Mouse (Mus musculus) forebrain, embryonic 14.5 days (tissue): ENCODE results near the gene Sprr2f. TPM values are rescaled to one million over a fixed set of nuclear protein-coding genes. Genes with fewer than 3 reads are reported as not detected.

ENCODE experiments used
- ATAC-seq: fragments of 200-750 bp; cut with Nextera tagmentation; 2 replicates; pipeline ENCODE4 v1.8.0; 2017; ENCODE audit warnings: mild to moderate bottlenecking, moderate library complexity
- DNase-seq: peaks from one replicate; pipeline ENCODE4 v3.0.0-alpha.2; 2015; ENCODE audit warnings: low spot score
- H3K27ac ChIP-seq: fragments of 300-500 bp; sonication (generic); 2 replicates; pipeline ENCODE4 v1.5.1; 2014; ENCODE audit warnings: low read depth, mild to moderate bottlenecking, control low read depth, low read length, moderate library complexity
- H3K27me3 ChIP-seq: fragments of 300-500 bp; sonication (generic); replicated peaks from 2 replicates; pipeline ENCODE4 v1.6.1; 2014; ENCODE audit warnings: low read length, control low read depth, mixed read lengths; ENCODE audit not compliant: control insufficient read depth, insufficient read depth
- H3K36me3 ChIP-seq: fragments of 300-500 bp; sonication (generic); 2 replicates; pipeline ENCODE4 v1.6.1; 2014; ENCODE audit warnings: low read length, control low read depth; ENCODE audit not compliant: control insufficient read depth, insufficient read depth
- H3K4me1 ChIP-seq: fragments of 300-500 bp; sonication (generic); 2 replicates; pipeline ENCODE4 v1.6.1; 2014; ENCODE audit warnings: antibody characterized with exemption, low read length, control low read depth; ENCODE audit not compliant: control insufficient read depth, insufficient read depth
- H3K4me2 ChIP-seq: fragments of 300-500 bp; sonication (generic); 2 replicates; pipeline ENCODE4 v1.6.1; 2014; ENCODE audit warnings: mild to moderate bottlenecking, control low read depth, low read length
- H3K4me3 ChIP-seq: fragments of 300-500 bp; sonication (generic); 2 replicates; pipeline ENCODE4 v1.5.1; 2014; ENCODE audit warnings: low read depth, low read length, control low read depth
- H3K9ac ChIP-seq: fragments of 300-500 bp; sonication (generic); 2 replicates; pipeline ENCODE4 v1.6.1; 2014; ENCODE audit warnings: mild to moderate bottlenecking, low read length, control low read depth, moderate library complexity
- H3K9me3 ChIP-seq: fragments of 300-500 bp; sonication (generic); replicated peaks from 2 replicates; pipeline ENCODE4 v1.6.1; 2016; ENCODE audit warnings: low read length, control low read depth, mixed read lengths; ENCODE audit not compliant: control insufficient read depth
- WGBS: fragments of 180-500 bp; shearing (Covaris S2); extraction: QIAGEN DNeasy Blood & Tissue Kit; methylation state at CpG from one replicate; pipeline ENCODE4 v1.1.7; 2014; 5-methylcytosine and 5-hydroxymethylcytosine counted together
- polyA plus RNA-seq: library from polyadenylated mRNA; unstranded; fragments of >200 nt; fragmentation: Nextera tagmentation; extraction: Ambion mirVana; gene quantifications from 2 replicates; pipeline ENCODE4 v1.2.1, GENCODE M21; 2014

The Sprr2f gene
- polyA plus RNA-seq, 1 experiment from 2014 or later: not detected

DNA sequence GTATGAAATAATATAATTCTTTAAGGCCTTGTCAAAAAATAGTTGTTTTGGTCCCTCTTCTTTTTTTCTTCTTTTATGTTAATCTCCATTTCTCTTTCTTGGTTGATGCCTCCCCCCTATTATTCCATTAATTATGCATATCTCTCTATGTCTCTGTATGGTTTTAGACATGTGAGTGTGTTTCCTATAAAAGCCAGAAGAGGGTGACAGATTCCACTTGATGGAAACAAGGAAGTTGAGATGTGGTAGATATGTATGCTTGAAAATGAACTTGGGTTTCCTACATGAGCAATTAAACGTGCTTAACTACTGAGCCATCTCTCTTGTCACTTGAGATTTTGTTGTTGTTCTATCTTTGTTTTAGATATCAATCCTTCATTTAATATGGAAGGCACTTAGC lies 29.3 kb downstream of the Sprr2f start:
- Histone ChIP-seq H3K27ac (no peak overlapping the region), H3K36me3 (no peaks in the 10 kb centered on the region), H3K4me3 (no peak overlapping the region), H3K4me2 (no peak overlapping the region), H3K27me3 (no peaks in the 10 kb centered on the region), H3K9me3 (no peaks in the 10 kb centered on the region), H3K4me1 (no peaks in the 10 kb centered on the region), H3K9ac (no peak overlapping the region)
- ATAC-seq: no peak
- 51% methylated on average over 1 of the region's 1 CpGs for WGBS
- DNase-seq: peak; percentile 1

DNA sequence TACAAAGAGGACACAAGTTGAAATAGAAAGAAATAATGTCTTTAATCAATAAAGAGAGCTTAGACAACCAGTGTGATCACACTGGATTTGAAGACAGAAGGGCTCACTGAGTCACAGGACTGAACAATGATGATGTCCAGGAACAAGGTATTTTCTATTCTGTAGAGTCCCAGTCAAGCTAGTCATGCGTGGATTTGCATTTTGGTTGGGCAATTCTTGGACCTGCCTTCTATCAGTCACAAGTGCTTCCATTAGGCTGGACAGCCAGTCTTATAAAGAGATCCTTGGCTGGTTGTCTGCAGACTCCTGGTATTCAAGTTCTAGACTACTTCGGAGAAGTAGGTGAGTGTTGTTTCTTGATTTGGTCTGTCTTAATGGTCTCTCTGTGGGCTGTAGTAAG lies 42.7 kb downstream of the Sprr2f start, which contains the start of gene Sprr2i:
Sprr2i (plus strand) TSS at position 301 of the 400 bp plus-strand sequence.
- no peak for ATAC-seq
- no peaks in the 10 kb centered on the region for H3K36me3 ChIP-seq
- 88% methylated on average over 2 of the region's 2 CpGs for WGBS

More for the DNA sequence above, 42.7 kb downstream of the Sprr2f start, which contains the start of gene Sprr2i:
- DNase-seq: no peak
- H3K27ac ChIP-seq: no peak within 1 kb of the TSS
- no peak within 1 kb of the TSS for H3K4me2 ChIP-seq
- no peak within 1 kb of the TSS for H3K9ac ChIP-seq
- no peaks in the 10 kb centered on the region for H3K4me1 ChIP-seq
- no peaks in the 10 kb centered on the region for H3K9me3 ChIP-seq
- no peaks in the 10 kb centered on the region for H3K27me3 ChIP-seq
- H3K4me3 ChIP-seq: no peak within 1 kb of the TSS

Other genes starting within 250 kb of the Sprr2f start
- gene Prr9, start 241.2 kb upstream of the Sprr2f start, polyA plus RNA-seq: not detected in 2 replicates
- gene Lelp1, start 222.4 kb upstream of the Sprr2f start, polyA plus RNA-seq: not detected in 2 replicates
- not detected in 2 replicates for gene Sprr2a1, start 149.4 kb upstream of the Sprr2f start, polyA plus RNA-seq
- gene Sprr2a2, start 149.3 kb upstream of the Sprr2f start, polyA plus RNA-seq: not detected in 2 replicates
- not detected in 2 replicates for gene Sprr2a3, start 79.8 kb upstream of the Sprr2f start, polyA plus RNA-seq
- gene Sprr2b, start 48.6 kb upstream of the Sprr2f start, polyA plus RNA-seq: not detected in 2 replicates
- gene Sprr2d, start 26.0 kb upstream of the Sprr2f start, polyA plus RNA-seq: not detected in 2 replicates
- gene Sprr2e, start 13.0 kb upstream of the Sprr2f start, polyA plus RNA-seq: not detected in 2 replicates
- gene Sprr2h, start 20.5 kb downstream of the Sprr2f start, polyA plus RNA-seq: not detected in 2 replicates
- gene Sprr2i, start 42.8 kb downstream of the Sprr2f start, polyA plus RNA-seq: not detected in 2 replicates
- not detected in 2 replicates for gene Sprr2j-ps, start 52.9 kb downstream of the Sprr2f start, polyA plus RNA-seq
- 4.3 and 6.3 TPM in 2 replicates for gene Gm9774, start 64.2 kb downstream of the Sprr2f start, polyA plus RNA-seq
- not detected in 2 replicates for gene Sprr2k, start 67.4 kb downstream of the Sprr2f start, polyA plus RNA-seq
- not detected in 2 replicates for gene Sprr1b, start 73.6 kb downstream of the Sprr2f start, polyA plus RNA-seq
- not detected in 2 replicates for gene Sprr3, start 93.5 kb downstream of the Sprr2f start, polyA plus RNA-seq
- gene Sprr1a, start 120.7 kb downstream of the Sprr2f start, polyA plus RNA-seq: not detected in 2 replicates
- not detected in 2 replicates for gene Sprr4, start 135.3 kb downstream of the Sprr2f start, polyA plus RNA-seq
- not detected in 2 replicates for gene 2310046K23Rik, start 169.3 kb downstream of the Sprr2f start, polyA plus RNA-seq
- gene Ivl, start 208.5 kb downstream of the Sprr2f start, polyA plus RNA-seq: not detected in 2 replicates
- gene Smcp, start 223.8 kb downstream of the Sprr2f start, polyA plus RNA-seq: not detected in 2 replicates
- gene 2210017I01Rik, start 242.3 kb downstream of the Sprr2f start, polyA plus RNA-seq: not detected in 2 replicates